Mouse (Mus musculus): ENCODE measurements at regions not wholly inside any gene's neighbourhood (a gene's known extent, or its start where the extent isn't known, plus 50 kb on each side); places are given as distances from the start of the nearest gene placed in this dataset.

GRCm38 (mm10) chr7:73319004-73319403, 56.3 kb upstream of the Rgma start:
- TF ChIP-seq CTCF (IDR thresholded peaks at IDR 0.05; ENCODE audit: borderline replicate concordance, extremely low read depth, insufficient read depth, insufficient read length): no peak
- no peak for TF ChIP-seq POLR2A (IDR thresholded peaks at IDR 0.05; ENCODE audit: borderline replicate concordance, extremely low read depth, insufficient read depth, insufficient read length, poor library complexity, severe bottlenecking)

Data from brain, embryonic 14.5 days (tissue).